Mouse (Mus musculus): ENCODE results near the gene R3hdm2. TPM values are rescaled to one million over a fixed set of nuclear protein-coding genes. Genes with fewer than 3 reads are reported as not detected.

R3hdm2 gene
- total RNA-seq, 2 experiments from 2014 or later: 174 to 178 TPM

DNA sequence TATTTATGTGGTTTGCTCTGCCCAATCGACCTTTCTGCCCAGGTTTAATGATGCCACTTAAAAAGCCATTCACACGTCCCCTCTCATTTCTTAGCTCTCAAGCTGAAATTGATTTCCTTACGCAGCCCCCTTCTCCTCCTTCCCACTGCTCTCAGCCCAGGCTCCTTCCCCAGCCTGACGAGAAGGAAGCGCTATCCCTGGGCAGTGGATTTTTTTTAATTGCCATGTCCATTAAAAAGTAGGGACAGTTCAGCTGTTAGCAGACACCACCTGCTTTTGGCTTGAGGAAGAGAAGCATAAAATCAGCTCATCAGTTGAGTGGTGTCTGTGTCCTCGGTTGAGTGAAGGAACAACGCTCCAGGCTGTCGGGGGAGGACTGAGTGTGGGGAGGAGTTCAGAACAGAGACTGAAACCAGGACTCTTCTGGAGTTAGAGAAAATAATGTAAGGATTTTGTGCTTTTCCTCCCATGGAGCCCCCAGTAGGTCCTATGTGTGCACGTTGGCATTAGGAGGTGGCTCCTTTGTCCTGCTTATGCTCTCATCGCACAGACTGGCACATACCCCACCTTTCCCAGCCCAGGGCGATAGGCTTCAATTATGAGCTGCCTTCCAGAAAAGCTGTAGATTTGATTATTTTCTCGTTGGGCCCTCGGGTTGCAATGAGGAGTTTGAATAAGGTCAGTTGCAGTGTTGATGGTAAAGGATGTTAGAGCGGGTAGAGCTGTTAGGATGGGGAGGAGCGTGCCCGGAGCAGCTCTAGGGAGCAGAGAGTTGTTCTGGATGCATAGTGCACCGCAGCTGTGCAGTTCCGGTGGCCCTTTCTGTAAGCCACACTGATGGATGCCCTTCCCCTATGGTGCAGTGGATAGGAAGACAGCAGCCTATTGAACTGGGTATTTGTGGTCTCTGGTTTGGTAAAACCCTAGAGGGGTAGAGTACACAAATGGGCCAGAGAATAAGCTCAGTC, 110.3 kb downstream of the R3hdm2 start:
- DNase-seq (ENCODE audit: low spot score in 2 of 2): no peak

DNA sequence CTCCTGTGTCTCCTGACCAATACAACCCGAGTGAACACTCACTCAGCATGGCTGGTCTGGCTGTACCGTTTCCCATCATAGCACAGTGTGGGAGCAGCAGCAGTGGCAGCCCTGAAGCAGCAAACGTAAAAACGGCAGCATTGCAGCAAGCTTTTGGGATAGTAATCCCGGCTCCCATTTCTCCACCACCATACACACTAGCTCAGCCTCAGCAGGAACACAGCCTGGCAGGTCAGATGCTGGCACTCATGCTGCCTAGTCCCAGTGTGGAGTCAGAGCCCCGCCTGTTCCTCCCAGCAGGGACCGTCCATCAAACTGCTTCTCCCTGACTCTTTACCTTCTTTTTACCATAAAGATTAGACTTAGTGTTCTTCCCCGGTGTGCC, 111.0 kb downstream of the R3hdm2 start:
- no peak for DNase-seq (ENCODE audit: low spot score in 2 of 2)

DNA sequence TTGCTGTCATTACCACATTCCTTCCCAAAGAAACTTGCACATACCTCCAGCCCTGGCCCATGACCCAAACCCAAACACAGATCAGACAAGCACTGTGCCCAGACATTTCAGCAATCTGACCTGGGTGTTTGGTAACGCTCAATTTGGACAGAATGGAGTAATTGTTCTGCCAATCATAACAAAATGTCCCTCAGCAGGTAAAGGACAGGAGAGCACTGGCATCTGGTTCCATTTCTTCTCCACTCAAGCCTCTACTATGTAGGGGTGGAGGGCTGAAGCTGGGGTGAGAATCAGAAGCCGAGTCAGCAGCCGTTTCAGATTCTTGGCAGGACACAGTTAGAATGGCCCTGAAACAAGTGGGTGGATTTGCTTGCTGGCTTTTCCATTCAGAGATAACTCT, 112.0 kb downstream of the R3hdm2 start:
- DNase-seq (ENCODE audit: low spot score in 2 of 2): no peak

DNA sequence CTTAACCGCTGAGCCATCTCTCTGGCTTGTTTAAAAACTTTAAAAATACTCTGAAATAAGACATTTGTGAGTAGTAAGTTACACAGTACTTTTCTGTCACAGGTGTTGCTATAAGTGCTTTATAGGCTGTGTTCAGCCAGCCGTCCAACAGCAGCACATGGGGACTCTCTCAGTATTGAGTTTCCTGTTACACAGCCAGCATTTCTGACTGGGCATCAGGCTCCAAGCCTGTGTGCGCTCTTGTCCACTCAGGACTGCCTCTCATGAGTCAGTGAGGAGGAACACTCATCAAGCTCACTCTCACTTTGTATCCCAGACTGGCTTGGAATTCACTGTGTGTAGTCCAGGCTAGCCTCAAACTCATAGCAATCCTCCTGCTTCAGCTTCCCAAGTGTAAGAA, 116.0 kb downstream of the R3hdm2 start:
- DNase-seq (ENCODE audit: low spot score in 2 of 2): no peak

DNA sequence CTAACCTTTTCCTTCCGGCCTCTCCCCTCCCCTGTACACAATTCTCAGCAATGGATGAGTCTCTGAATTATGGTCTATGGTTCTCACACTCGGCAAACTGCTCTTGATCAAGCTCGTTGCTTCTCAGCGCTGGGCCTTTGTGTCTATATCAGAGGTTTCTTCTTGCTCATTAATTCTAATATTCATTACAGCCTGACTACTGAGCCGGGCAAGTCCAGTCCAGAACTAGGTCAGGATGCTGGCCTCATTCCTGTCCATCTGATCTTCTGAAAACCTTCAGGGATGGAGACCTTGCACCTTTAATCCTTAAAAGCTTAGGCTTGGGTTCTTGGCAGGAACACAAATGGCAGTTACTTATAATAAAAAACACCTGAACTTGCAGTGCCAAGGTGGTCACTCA, 119.4 kb downstream of the R3hdm2 start:
- DNase-seq (ENCODE audit: low spot score in 2 of 2): no peak

DNA sequence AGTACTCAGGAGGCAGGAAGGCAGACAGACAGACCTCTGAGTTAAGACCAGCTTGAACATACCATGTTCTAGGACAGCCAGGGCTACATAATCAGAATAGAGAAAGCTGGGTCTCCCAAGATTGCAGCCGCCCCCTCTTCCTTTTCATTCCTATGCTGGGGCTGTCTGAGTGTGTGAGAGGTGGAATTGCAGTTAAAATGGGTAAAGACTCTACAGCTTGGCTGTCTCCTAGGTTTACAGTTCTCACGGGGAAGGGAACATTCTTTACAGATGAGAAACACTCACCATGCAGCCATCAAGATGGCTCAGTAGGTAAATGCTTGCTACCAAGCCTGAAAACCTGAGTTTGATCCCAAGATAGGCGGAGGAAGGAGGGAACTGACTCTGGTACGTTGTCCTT, 119.9 kb downstream of the R3hdm2 start:
- DNase-seq (ENCODE audit: low spot score in 2 of 2): no peak

DNA sequence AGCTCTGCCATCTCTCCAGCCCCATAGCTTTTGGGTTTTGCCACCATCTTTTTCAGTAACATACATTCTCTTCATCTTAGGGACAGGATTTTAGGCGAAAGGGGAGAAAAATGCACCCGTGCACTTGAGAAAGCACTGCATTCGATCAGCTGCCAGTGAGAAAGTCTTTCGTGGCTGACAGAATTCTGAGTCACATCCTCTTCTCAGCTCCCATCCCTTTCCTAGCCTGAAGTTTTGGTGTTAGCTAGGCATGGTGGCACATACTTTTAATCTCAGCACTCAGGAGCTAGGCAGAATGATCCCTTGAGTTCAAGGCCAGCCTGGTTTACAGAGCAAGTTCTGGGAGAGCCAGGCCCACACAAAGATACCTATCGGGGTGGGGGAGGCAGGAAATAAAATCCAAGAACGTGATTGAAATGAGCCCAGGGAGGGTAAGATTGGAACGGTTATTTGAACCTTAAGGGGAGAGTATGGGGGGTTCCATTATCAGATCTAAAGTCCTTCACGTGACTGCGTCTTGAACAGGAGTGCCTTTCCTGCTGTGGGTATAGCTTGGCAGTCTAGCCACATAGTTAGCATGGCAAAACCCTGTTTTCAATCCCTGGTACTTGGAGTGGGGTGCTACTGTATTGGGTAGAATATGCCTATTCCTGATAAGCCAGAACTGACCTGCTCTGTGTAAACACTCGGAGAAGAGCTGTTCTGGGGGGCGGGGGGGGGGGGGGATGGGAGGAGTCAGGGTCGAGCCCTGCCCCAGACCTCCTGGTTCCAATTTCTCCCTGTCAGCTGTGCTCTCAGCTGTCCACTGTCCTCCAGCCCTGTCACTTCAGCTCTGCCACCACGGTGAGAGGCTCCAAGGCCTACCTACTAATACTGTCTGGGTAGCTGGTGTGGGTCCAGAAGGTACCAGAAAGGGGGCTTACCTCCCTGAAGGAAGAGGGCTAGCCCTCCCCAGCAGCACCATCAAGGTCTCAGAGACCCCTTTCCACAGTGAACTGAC, 121.1 kb downstream of the R3hdm2 start, which contains the start of gene Stac3:
Gene Stac3, plus strand, starts transcription at position 793 of the 1,000 bp plus-strand sequence.
- no peak for DNase-seq (ENCODE audit: low spot score in 2 of 2)

DNA sequence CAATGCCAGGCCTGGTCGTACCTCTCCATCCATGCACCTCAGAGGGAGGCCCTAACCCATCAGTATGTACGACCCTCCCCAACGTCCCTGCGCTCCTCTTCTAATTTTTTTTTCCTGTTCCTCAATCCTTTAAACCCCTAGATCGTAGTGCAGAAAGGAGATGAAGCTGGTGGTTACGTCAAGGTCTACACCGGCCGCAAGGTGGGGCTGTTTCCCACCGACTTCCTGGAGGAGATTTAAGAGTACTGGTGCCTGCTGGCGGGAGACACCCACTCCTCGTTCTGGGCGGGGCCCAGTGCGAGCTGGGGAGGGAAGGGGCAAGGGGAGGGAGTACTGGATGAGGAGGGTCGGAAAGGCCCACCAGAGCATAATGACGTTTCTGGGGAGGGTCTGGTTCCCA, 128.1 kb downstream of the R3hdm2 start:
- DNase-seq (ENCODE audit: low spot score in 2 of 2): peak; percentile 85 to 88

DNA sequence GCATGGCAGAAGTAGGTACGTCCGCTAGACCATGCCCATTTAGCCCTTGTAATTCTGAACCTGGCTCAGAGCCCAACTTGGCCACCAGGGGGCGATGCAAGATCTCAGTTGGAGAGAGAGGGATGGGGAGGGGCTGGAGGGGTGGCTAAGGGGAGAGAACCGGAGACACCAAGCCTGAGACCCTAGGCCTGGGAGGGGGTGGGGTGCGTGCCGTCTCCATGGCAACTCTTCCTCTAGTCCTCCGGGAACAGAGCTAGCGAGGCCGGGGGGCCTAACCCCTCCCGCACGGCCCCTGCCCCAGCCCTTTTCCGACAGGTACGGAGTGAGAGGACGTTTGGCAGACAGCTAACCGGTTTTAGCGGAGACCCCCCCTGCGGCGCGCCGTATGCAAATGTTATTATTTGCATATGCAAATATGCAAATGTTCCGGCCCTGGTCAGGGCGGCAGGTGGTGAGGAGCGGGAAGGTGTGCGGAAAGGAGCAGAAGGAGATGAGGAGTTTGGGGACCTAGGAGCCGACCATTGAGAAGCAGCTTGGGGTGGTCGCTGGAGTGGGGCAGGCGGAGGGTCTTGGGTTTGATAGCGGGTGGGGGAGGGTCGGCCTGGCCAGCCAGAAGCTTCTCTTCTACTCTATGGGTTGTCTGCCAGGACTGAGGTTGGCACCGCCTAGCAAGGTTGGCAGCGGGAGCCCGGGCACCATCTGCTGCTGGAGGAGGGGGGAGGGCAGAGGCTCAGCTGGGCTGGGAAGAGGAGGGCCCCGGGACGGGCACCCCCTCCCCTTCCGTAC, 129.1 kb downstream of the R3hdm2 start:
- peak; percentile 95 for DNase-seq (ENCODE audit: low spot score in 2 of 2)

DNA sequence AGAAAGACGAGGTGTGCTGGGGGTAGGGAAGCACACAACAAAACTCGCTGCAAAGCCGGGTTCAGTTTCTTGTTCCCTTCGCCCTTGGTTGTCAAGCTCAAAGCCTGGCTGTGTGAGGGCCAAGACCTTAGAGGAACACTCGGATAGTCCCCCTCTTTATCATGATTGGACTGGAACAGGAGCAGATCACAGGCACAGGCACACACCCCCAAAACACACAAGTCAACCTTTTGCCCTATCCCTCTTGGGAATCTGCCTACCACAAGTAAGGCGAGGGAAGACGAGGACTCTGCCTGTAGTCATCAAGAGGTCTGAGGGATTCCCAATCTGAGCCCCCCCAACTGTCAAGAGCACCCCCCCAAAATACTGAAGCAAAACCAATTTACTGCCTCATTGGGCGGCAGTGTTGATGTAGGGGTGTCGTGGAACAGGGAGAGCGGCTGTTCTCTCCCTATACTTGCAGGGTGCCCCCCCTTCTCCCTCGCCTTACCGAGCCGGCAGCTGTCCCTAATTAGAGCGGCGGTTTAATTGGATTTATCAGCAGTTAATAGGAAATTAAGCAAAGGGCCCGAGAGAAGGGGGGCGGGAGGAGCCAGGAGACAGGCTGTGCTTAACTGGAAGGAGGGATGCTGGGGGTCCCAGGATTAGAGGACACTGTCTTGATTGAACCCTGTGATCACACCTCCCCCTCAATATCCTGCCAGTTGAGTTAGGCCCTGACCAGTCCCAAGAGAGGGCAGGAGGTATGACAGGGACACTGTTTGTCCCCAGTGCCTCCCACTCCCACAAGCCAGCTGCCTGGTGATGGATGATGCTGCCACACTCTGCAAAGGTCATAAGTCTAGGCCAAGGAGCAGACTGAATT, 129.9 kb downstream of the R3hdm2 start:
- DNase-seq (ENCODE audit: low spot score in 2 of 2): peak in 1 of 2 experiments; percentile 63

DNA sequence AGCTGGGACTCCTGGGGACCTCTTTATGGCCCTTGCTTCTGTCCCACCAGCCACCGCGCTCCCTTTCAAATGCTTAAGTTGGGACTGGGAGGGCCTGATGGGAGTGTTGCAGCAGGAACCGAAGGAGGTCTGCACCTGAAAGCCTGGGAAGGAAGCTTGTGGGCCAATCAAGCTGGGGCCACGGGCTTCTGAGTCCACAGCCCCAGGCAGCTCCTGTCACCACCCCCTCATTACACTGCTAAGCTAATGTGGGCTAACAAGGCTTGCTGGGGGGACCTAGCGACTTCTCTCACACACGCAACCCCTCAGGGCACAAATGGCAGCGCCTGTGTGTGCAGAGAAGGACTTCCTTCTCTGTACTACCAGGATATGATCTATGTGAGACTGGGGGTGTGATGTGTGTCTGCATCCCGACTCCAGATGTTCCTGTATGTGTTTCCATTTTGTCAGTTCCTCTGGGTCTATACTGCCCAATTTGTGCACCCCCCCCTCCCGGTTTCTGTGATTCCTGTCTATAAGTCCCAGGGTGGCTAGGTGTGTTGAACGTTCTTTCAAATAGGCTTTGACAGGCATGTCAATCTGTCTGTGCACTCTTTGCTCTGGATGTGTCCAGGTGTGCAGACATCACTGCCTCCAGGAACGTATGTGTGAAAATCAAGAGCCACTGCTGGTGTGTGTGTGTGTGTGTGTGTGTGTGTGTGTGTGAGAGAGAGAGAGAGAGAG, 130.9 kb downstream of the R3hdm2 start:
- DNase-seq (ENCODE audit: low spot score in 2 of 2): peak in 1 of 2 experiments; percentile 30

DNA sequence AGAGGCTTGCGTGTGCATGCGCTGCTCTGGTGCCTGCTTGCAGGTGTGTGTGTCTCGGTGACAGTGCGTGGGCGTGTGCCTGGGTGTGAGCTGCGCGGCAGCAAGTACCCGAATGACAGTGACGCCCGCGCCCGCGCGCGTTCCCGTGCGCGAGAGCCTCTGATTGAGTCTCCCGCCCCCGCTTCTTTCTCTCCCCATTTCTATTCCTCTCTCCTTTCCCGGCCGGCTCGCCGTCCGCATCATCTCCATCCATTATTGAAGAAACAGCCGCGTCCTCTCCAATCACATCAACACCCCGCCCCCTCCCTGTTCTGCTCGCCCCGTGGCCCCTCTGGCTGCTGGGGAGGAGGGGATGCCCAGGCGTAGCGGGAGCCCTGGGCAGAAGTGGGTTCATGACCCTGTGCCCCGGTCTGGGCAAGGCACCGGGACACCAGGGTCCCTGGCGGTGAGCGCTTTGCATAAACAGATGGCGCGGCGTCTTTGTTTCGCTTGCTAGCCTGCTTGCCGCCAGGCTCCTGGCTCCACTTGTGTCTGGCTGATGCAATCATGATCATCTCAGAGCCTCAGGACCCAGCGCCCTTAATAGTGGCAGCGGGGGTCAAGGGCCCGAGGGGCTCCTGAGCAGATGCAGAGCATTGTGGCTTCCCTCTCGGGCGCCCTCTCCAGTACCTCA, 131.6 kb downstream of the R3hdm2 start:
- DNase-seq (ENCODE audit: low spot score in 2 of 2): peak; percentile 75 to 80

DNA sequence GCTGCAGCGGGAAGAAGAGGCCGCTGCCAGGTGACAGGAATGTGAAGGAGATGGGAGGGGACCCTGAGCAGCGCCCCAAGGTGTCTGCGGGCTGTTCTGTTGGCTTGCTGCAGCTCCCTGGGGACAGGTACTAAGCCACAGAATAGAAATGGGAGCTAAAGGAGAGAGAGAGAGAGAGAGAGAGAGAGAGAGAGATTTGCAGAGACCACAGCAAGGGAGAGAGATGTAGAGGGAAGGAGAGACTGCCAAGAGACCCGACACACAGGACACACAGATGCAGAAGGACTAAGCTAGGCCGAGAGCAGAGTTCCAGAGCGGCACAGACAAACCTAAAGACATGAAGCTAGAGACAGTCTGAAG, 132.2 kb downstream of the R3hdm2 start:
- DNase-seq (ENCODE audit: low spot score in 2 of 2): no peak

DNA sequence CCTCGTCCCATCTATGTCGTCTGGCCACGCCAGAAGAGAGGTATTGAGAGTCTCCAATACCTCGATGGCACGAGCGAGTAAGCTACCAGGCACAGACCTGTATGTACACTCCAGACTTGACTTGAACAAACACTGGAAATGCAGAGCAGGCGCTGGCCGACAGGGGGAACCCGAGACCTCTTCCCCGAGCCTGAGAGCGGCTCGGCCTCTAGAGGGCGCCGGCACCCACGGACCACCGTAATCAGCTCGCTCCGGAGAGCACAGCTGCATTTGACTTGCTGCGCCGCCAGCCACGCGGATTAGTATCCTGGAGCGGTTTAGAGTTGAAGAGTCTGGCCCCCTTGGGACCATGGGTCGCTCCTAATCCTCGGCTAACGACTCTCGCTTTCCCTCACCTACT, 132.7 kb downstream of the R3hdm2 start:
- peak; percentile 98 for DNase-seq (ENCODE audit: low spot score in 2 of 2)

DNA sequence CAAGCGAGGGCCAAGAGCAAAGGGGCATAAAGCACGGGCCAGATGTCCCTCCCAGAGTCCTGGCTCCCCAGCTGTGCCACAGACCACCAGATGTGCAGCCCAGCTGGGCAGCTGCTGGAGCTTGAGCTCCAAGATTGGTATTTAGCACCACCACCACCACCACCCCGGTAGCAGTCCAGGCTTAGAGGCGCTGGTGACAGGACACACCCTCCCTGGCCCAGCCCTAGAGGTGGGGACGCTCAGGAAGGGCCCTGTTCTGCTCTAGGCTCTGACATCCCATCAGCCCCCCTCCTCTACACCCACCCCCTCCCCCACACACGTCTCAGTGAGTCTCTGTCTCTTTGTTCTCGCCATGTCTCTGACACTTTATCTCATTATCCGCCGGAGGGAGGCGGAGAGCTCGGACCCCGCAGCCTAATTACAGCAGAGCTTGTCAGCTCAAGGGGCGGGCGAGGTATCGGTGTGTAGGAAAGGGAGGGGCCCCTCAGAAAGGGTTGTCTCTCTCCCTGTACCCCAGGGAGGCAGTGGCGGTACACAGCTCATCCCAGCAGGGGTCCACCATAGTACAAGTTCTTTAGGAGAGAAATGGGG, 133.5 kb downstream of the R3hdm2 start:
- DNase-seq (ENCODE audit: low spot score in 2 of 2): no peak

DNA sequence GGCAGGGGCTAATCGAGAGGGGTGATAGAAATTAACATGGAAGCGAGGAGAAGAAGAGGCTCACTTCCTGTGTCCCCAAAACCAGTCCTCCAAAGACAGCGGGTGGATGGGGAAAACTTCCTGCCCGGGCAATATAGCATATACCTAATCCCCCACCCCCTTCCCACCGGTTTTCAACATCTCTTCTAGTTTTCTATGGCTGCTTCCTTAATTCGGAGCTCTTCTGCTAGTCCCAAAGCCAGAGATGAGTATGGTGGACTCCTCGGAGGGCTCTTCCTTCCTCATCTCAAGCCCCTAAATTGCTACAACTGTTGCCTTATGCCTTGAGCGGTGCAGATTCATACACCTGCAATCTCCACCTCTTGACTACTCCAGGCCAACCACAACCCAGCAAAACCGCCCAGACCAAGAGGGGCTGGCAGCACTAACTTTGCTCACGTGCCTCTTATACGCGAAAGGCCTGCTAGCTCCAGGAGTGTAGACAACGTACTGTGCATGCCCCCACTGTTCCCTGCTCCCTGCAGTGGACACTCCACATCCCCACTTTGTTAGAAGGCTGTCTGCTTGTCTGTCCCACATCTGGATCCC, 134.1 kb downstream of the R3hdm2 start:
- no peak for DNase-seq (ENCODE audit: low spot score in 2 of 2)

DNA sequence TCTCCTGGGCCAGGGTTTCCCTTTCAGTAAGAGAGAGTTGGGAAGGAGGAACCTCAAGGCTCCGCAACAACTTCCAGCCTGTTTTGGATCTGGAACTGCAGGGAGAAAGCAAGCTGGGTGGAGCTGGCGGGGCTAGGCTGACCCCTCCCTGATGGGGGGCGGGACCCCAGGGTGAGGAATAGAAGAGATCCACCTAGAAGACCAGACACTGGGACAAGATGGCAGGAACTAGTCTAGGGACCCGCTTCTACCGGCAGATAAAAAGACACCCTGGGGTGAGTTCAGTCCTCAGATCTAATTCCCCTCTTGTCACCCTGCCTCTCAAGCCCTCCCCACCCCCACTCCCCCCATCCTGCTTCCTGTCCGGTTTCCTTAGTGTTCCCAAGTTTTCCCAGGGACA, 134.6 kb downstream of the R3hdm2 start, which contains the start of gene Ndufa4l2:
Gene Ndufa4l2, plus strand, starts transcription at position 204 of the 400 bp plus-strand sequence.
- DNase-seq (ENCODE audit: low spot score in 2 of 2): no peak

All from layer of hippocampus, postnatal 10 days (tissue).